Comparison of ENCODE assay signal across 14 mouse cellular contexts in the genomic region with DNA sequence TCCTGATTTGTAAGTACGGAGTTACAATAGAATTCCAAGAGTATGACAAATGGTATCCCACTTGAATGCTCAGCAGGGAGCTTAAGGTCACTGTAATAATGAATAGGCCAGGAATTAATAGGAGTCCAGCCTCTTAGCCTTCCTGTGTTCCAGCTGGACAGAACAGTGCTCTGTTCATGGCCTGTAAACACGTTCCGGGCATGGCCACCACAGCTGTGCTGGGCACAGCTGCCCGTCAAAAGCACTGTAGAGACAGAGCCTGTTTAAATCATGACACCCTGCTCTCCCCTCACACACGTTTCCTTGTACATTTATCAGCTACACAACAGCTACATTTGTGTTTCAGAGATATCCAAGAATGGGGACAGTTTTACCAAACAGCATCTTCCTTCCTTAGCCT.
"Had no signal": no experiment of that assay in that cellular context is flagged by ENCODE, and none has a peak within 500 bp of the region (broad histone marks: within the 10 kb centered on the region; RNA-seq: fewer than 3 reads in every experiment).

No protein-coding gene starts in this region.

- H3K27ac ChIP-seq: intestine, embryonic 15.5 days; kidney, embryonic 15.5 days; left cerebral cortex, adult 2 months; limb, embryonic 12.5 days; liver, embryonic 14.5 days; neural tube, embryonic 15.5 days had no signal

- H3K9ac ChIP-seq: intestine, embryonic 15.5 days; kidney, embryonic 15.5 days; limb, embryonic 12.5 days; liver, embryonic 14.5 days; neural tube, embryonic 15.5 days had no signal

- H3K36me3 ChIP-seq: intestine, embryonic 15.5 days; kidney, embryonic 15.5 days; limb, embryonic 12.5 days; neural tube, embryonic 15.5 days had no signal

- H3K4me1 ChIP-seq: intestine, embryonic 15.5 days; kidney, embryonic 15.5 days; neural tube, embryonic 15.5 days had no signal

- DNase-seq: kidney, adult 2 months; kidney, postnatal 25 days; lung, adult 18-20 months; lung, postnatal 4 days; right cerebral cortex, postnatal 14 days; thymus, postnatal 4 days had no signal

- H3K9me3 ChIP-seq: intestine, embryonic 15.5 days; kidney, embryonic 15.5 days; limb, embryonic 12.5 days; neural tube, embryonic 15.5 days had no signal

- H3K4me3 ChIP-seq: intestine, embryonic 15.5 days; kidney, embryonic 15.5 days; left cerebral cortex, adult 2 months; limb, embryonic 12.5 days; neural tube, embryonic 15.5 days had no signal

- H3K4me2 ChIP-seq: intestine, embryonic 15.5 days; kidney, embryonic 15.5 days; limb, embryonic 12.5 days; midbrain, embryonic 11.5 days; neural tube, embryonic 15.5 days had no signal

- ATAC-seq: intestine, embryonic 15.5 days; midbrain, embryonic 16.5 days had no signal

- H3K27me3 ChIP-seq: intestine, embryonic 15.5 days; kidney, embryonic 15.5 days; neural tube, embryonic 15.5 days had no signal
